Mouse (Mus musculus): ENCODE data around the gene 9430097D07Rik. TPM values are rescaled to one million over a fixed set of nuclear protein-coding genes. Genes with fewer than 3 reads are reported as not detected.

The 9430097D07Rik gene
- total RNA-seq, 2 experiments from 2014 or later = not detected

DNA sequence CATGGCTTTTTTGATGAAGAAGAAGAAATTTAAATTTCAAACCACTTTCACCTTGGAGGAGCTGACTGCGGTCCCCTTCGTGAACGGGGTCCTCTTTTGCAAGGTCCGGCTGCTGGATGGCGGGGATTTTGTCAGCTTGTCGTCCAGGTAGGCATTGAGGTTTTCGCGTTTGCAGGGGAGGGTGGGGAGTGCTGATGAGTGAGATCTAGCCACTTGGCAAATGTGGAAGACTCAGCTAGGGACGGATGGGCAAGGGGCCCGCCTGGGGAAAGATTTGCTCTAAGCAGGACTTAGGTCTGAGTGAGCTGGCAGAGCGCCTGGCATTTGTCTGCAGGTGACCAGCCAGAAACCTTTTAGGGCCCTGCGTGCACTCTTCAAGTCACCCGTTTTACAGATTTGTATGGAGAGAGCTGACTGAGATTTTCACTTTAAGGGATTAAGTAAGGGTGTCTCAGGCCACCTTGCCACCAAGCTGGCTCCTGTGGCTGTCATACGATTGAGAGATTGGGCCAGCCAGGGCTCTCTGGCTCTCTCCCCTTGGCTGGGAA lies 39.3 kb downstream of the 9430097D07Rik start:
- no peak for ATAC-seq (replicated peaks; ENCODE audit: poor library complexity)

DNA sequence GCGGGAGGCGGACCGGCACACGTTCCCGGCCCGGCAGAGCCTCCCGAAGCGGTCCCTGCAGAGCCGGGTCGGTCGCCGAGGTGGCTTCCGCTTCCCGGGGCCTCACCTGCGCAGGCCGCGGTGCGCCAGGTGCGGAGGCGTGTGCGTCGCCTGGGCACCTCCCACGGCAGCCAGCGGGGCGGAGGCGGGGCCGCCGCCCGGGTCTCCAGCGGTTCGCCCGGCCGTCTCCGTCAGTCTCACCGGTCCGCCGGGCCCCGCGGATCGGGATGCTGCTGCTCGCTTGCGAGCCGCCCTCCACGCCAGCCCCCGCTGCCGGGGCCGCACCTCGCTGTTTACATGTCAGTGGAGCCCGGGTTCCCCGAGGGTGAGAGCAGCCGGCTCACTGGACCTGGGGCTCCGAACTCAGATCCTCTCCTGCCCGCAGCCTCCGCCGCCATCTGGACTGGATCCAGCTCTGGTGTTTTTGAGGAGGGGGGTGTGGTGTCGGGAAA lies 39.9 kb downstream of the 9430097D07Rik start:
- ATAC-seq (replicated peaks; ENCODE audit: poor library complexity) = no peak

DNA sequence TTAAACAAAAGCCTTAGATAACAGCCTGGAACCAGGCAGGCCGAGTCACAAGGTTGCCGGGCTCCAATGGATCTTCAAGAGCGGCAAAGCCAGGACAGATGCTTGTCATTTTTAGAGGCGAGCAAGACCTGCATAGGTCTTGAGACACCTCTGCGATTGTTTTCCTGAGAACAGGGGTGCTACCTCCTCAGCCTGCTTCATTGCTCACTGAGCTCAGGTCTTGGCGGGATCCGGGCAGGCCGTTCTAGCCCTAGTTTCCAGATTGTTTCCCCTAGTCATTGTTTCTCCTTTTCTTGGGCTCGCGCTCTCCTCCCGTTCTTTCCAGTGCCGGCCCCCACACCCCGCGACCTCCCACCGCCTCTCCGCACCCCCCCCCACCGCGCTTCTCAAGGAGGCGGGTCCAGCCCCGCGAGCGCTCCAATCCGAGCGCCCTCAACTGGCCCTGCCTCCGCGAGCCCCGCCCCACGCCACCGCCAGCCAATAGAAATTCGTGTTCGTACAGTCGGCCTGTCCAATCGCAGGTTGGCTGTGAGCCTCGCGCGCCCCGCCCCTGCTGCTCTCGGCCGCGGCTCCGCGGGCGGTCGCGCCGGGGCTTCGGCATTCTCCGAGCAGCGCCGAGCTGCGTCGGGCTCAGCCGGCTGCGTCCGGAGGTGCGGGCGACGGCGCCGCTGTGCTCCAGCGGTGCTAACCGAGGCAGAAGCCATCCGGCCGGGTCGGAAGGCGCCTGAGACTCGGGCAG lies 40.6 kb downstream of the 9430097D07Rik start, which contains the start of gene Fam102a:
Gene Fam102a, plus strand, starts transcription at position 600 of the 739 bp plus-strand sequence.
- peak; percentile 93 for ATAC-seq (replicated peaks; ENCODE audit: poor library complexity)

DNA sequence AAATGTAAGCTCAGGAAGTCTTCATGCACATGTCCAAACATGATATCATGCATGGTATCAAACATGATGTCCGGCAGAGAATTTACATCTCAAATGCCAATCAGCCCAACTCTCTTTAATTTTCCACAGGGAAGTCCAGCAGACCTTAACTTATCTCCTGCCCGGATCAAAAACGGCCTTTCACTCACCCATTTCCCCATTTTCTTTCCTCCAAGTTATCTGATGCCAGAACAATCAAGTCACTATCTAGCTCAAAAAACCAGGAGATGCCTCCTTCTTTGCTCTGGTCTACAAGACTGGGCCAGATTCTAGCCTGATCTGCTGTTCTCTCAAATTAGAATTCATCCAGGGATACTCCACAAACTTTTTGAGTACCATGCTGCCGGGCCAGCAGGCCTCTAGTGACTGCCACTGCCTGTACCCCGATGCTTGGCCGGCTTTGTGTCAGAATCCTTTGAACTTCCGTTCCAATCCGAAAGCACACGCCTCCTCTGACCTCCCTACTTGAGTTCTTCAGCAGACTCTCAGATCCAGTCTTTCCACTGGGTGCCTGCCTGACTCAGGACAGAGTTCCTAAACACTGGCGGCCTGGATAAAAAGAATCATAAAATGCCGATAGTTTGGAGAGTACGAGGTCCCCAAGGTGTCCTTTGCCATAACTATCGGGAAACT lies 41.3 kb downstream of the 9430097D07Rik start:
- no peak for ATAC-seq (replicated peaks; ENCODE audit: poor library complexity)

DNA sequence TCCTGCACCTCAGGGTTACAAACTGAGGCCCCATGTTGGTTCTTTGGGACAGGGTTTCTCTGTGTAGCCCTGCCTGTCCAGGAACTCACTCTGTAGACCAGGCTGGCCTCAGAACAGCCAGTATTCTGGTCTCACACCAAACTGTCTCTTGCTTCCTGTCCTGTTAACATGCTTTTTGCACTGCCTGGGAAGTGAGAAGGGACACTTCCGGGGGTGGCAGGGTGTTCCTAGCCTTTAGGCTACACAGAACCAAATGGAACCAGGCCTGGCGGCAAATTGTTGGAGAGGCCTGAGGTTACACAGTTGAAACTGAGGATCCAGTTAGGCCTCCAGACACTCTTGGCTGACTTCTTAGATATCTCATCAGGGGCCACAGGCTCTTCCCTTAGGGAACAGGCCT lies 42.3 kb downstream of the 9430097D07Rik start:
- no peak for ATAC-seq (replicated peaks; ENCODE audit: poor library complexity)

DNA sequence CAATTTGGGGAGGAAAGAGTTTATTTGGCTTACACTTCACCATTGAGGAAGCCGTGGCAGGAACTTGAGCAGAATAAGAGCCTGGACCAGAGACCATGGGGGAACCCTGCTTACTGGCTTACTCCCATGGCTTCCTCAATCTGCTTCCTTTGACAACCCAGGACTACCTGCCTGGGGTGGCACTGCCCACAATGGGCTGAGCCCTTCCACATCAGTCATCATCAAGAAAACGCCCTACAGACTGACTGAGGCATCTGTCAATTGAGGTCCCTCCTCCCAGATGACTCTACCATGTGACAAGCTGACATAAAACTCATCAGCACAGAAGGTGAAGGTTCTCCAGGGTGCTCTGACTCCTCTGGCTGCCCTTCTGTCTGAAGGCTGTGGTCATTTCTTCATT lies 45.0 kb downstream of the 9430097D07Rik start:
- ATAC-seq (replicated peaks; ENCODE audit: poor library complexity) = 0 out of 2 replicates have a peak, but pooled peaks have one; percentile 26

DNA sequence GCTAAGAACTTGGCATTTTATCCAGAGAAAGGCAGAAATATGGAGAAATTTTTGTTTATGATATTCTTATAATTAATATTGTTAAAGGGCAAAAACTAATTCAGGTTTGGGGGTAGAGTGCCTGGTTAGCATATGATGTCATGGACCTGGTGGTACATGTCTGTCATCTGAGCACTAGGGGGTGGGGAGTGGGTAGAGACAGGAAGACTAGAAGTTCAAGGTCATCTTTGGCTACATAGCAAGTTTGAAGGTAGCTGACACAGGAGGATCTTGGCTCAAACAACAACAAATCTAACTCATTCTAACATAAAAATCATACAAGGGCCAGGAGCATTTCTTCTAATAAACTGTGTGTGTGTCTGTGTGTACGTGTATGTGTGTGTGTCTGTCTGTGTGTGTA lies 47.2 kb downstream of the 9430097D07Rik start:
- ATAC-seq (replicated peaks; ENCODE audit: poor library complexity) = no peak

DNA sequence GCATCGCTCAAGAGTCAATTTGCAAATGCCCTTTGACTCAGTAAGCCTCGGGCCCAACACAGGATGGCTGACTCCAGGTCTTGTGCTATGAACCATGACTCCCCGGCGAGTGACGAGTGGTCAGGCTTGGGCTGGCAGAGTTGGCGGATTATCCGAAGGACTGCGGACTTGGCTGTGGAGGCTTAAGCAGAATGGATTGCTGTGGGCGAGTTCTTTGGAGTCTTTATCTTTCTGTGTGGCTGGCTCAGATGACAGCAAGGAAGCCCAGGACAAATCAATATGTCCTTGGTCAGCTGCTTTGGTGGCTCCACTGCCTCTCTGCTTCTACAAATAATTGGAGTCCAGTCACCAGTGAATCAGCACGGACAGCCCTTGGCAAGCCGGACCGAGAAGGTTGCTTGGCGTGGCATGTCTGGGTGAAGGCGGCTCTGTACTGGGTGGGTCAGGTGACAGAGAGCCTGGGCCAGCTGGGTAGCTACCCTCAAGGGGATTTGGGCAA lies 48.0 kb downstream of the 9430097D07Rik start:
- no peak for ATAC-seq (replicated peaks; ENCODE audit: poor library complexity)

DNA sequence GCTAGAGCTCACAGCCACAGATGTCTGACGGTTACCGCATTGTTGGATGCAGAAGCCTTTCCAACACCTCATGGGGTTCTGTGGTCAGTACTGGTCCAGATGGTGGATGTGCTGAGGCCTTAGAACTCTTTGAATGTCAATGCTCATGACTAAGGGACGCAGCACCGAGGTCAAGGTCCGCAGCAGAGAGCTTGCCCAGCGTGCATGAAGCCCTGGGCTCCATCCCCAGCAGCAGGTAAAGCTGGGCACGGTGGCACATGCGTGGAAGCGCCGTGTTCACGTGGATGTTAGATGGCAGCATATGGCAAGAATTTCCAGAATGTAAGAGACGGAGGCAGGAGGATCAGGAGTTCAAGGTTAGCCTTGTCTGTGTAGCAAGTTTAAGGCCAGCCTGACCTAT lies 49.7 kb downstream of the 9430097D07Rik start:
- ATAC-seq (replicated peaks; ENCODE audit: poor library complexity) = no peak

DNA sequence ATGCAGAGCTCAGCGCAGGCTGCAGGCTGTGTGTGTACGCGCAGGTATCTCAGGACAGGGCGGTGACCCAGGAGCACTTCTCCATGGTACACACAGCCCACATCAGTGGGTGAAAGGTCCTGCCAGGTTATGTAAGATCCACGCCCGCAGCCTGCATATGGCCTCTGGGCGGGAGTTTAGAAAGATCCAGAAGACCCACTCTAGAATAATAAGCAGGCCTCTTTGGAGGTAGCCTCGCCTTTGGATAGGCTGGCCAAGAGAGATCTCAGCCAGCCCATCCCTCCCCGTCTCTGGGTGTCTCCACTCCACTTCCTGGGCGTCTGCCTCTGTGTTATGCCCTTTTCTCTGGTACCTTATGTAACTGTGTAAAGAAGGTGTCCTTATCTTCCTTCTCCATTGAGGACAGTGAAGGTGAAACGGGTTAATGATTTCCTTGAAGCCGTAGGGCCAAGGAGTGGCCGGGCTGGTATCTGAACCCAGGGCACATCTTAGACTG lies 50.9 kb downstream of the 9430097D07Rik start:
- no peak for ATAC-seq (replicated peaks; ENCODE audit: poor library complexity)

Other genes starting within 250 kb of the 9430097D07Rik start
- gene Ciz1, start 223.4 kb downstream of the 9430097D07Rik start, total RNA-seq (2015) = 59.9 and 69.0 TPM in 2 replicates
- gene Ciz1, start 223.4 kb downstream of the 9430097D07Rik start, total RNA-seq (2017) = 46.6 and 55.3 TPM in 2 replicates
- gene Dnm1, start 222.3 kb downstream of the 9430097D07Rik start, total RNA-seq (2015) = not detected in 2 replicates
- not detected in 2 replicates for gene Dnm1, start 222.3 kb downstream of the 9430097D07Rik start, total RNA-seq (2017)
- 15.3 and 18.1 TPM in 2 replicates for gene 1110008P14Rik, start 193.7 kb downstream of the 9430097D07Rik start, total RNA-seq (2015)
- 8.0 and 15.4 TPM in 2 replicates for gene 1110008P14Rik, start 193.7 kb downstream of the 9430097D07Rik start, total RNA-seq (2017)
- 437 and 498 TPM in 2 replicates for gene Lcn2, start 187.4 kb downstream of the 9430097D07Rik start, total RNA-seq (2015)
- gene Lcn2, start 187.4 kb downstream of the 9430097D07Rik start, total RNA-seq (2017) = 53.7 and 107 TPM in 2 replicates
- 6.3 and 12.1 TPM in 2 replicates for gene Ptges2, start 179.8 kb downstream of the 9430097D07Rik start, total RNA-seq (2015)
- gene Ptges2, start 179.8 kb downstream of the 9430097D07Rik start, total RNA-seq (2017) = 9.5 and 10.6 TPM in 2 replicates
- 1.5 and 1.9 TPM in 2 replicates for gene Naif1, start 125.2 kb downstream of the 9430097D07Rik start, total RNA-seq (2015)
- 3.5 TPM in 2 replicates for gene Naif1, start 125.2 kb downstream of the 9430097D07Rik start, total RNA-seq (2017)
- 5.2 and 6.4 TPM in 2 replicates for gene Slc25a25, start 124.2 kb downstream of the 9430097D07Rik start, total RNA-seq (2015)
- 10.7 and 11.5 TPM in 2 replicates for gene Slc25a25, start 124.2 kb downstream of the 9430097D07Rik start, total RNA-seq (2017)
- 1.9 and 2.9 TPM in 2 replicates for gene Fam102a, start 40.4 kb downstream of the 9430097D07Rik start, total RNA-seq (2015)
- gene Fam102a, start 40.4 kb downstream of the 9430097D07Rik start, total RNA-seq (2017) = 1.9 and 2.2 TPM in 2 replicates
- gene Dpm2, start 4.8 kb downstream of the 9430097D07Rik start, total RNA-seq (2015) = 76.6 and 87.2 TPM in 2 replicates
- 26.5 and 32.3 TPM in 2 replicates for gene Dpm2, start 4.8 kb downstream of the 9430097D07Rik start, total RNA-seq (2017)
- not detected in 2 replicates for gene Pip5kl1, start 887 bp downstream of the 9430097D07Rik start, total RNA-seq (2015)
- not detected in 2 replicates for gene Pip5kl1, start 887 bp downstream of the 9430097D07Rik start, total RNA-seq (2017)
- gene St6galnac4, start 11.4 kb upstream of the 9430097D07Rik start, total RNA-seq (2015) = 26.2 and 33.1 TPM in 2 replicates
- gene St6galnac4, start 11.4 kb upstream of the 9430097D07Rik start, total RNA-seq (2017) = 38.7 and 40.4 TPM in 2 replicates
- gene St6galnac6, start 24.0 kb upstream of the 9430097D07Rik start, total RNA-seq (2015) = 7.9 and 9.4 TPM in 2 replicates
- gene St6galnac6, start 24.0 kb upstream of the 9430097D07Rik start, total RNA-seq (2017) = 19.0 and 24.4 TPM in 2 replicates
- 0.12 and 1.8 TPM in 2 replicates for gene Ak1, start 46.1 kb upstream of the 9430097D07Rik start, total RNA-seq (2015)
- gene Ak1, start 46.1 kb upstream of the 9430097D07Rik start, total RNA-seq (2017) = 0.12 and 0.14 TPM in 2 replicates
- gene Eng, start 70.9 kb upstream of the 9430097D07Rik start, total RNA-seq (2015) = 14.7 and 15.5 TPM in 2 replicates
- 6.9 and 8.5 TPM in 2 replicates for gene Eng, start 70.9 kb upstream of the 9430097D07Rik start, total RNA-seq (2017)
- 18.0 and 19.1 TPM in 2 replicates for gene Fpgs, start 128.5 kb upstream of the 9430097D07Rik start, total RNA-seq (2015)
- 20.7 and 27.4 TPM in 2 replicates for gene Fpgs, start 128.5 kb upstream of the 9430097D07Rik start, total RNA-seq (2017)
- 63.4 and 79.2 TPM in 2 replicates for gene Cdk9, start 137.4 kb upstream of the 9430097D07Rik start, total RNA-seq (2015)
- gene Cdk9, start 137.4 kb upstream of the 9430097D07Rik start, total RNA-seq (2017) = 39.3 and 42.5 TPM in 2 replicates
- 18.2 and 19.9 TPM in 2 replicates for gene Sh2d3c, start 145.4 kb upstream of the 9430097D07Rik start, total RNA-seq (2015)
- gene Sh2d3c, start 145.4 kb upstream of the 9430097D07Rik start, total RNA-seq (2017) = 10.3 and 10.7 TPM in 2 replicates
- gene 6330409D20Rik, start 165.3 kb upstream of the 9430097D07Rik start, total RNA-seq (2015) = not detected in 2 replicates
- not detected in 2 replicates for gene 6330409D20Rik, start 165.3 kb upstream of the 9430097D07Rik start, total RNA-seq (2017)
- gene Tor2a, start 181.6 kb upstream of the 9430097D07Rik start, total RNA-seq (2015) = 25.1 and 26.7 TPM in 2 replicates
- gene Tor2a, start 181.6 kb upstream of the 9430097D07Rik start, total RNA-seq (2017) = 16.2 and 24.5 TPM in 2 replicates
- 0.12 TPM in 1 of 2 replicates, not detected in the other for gene Ttc16, start 199.9 kb upstream of the 9430097D07Rik start, total RNA-seq (2015)
- 0.41 TPM in 1 of 2 replicates, not detected in the other for gene Ttc16, start 199.9 kb upstream of the 9430097D07Rik start, total RNA-seq (2017)
- 2.7 and 2.9 TPM in 2 replicates for gene Ptrh1, start 200.1 kb upstream of the 9430097D07Rik start, total RNA-seq (2015)
- 1.4 TPM in 2 replicates for gene Ptrh1, start 200.1 kb upstream of the 9430097D07Rik start, total RNA-seq (2017)
- gene Cfap157, start 208.7 kb upstream of the 9430097D07Rik start, total RNA-seq (2015) = not detected in 2 replicates
- gene Cfap157, start 208.7 kb upstream of the 9430097D07Rik start, total RNA-seq (2017) = not detected in 2 replicates